Mouse (Mus musculus) MN1 (cell line): ENCODE measurements around the gene Rara.
A peak's percentile ranks its signal among the peaks of the same experiment; 100 is the strongest.
"Not testable (repeated sequence)": the region's sequence is repeated elsewhere in the genome, so short reads cannot be mapped to it uniquely, and the experiment has no call there.

Source experiments
- DNase-seq: peaks from one replicate; pipeline ENCODE4 v3.0.0-alpha.2; 2016; ENCODE audit warnings: low spot score

Rara gene

DNA sequence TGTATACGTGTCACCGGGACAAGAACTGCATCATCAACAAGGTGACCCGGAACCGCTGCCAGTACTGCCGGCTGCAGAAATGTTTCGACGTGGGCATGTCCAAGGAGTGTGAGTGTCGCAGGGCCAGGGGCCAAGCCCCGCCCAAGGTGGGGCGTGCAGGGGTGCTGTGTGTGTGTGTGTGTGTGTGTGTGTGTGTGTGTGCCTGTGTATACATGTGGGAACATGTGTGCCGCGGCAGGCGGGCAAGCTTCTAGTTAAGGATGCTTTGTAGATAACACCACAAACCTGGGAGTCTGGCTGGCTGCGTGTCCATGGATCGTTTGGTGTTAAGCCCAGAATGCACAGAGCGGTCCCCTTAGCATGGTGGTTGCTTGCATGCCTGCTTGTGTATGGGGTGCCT is 40.5 kb downstream of the Rara start:
- no peak for DNase-seq

DNA sequence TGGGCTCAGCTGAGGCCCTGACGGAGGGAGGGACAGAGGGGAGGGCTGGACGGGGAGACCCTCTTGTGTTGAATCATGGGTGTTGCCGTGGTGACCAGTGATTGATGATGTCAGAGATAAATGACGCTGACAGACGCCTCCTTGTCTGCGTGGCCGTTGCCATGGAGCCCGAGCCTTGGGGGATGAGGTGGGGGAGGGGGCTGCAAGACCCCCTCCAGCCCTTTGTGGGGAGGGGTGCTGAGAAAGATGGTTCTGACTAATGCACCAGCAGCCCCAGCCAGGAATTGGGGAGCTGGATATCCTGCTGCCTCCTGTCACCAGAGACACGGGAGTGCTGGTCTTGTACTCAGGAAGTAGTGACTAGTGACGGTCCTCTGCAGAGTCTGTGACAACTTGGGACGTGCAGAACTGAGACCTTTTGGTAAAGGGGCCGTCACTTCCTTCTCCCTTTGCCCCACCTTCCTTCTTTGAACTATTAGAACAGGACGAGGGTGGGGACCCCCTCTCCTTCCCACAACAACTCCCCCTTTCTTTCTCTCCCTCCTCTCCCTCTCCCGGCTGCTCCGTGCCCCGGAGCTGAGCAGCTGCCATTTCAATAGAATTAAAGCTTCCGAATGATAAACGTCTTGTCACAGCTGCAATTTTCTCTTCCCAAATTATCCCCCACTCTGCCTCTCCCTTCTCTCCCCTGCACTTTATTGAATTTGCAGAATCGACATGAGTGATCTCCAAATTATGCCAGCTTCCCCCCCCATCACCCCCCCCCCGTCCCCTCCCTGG is 41.3 kb downstream of the Rara start:
- DNase-seq = peak; percentile 49

DNA sequence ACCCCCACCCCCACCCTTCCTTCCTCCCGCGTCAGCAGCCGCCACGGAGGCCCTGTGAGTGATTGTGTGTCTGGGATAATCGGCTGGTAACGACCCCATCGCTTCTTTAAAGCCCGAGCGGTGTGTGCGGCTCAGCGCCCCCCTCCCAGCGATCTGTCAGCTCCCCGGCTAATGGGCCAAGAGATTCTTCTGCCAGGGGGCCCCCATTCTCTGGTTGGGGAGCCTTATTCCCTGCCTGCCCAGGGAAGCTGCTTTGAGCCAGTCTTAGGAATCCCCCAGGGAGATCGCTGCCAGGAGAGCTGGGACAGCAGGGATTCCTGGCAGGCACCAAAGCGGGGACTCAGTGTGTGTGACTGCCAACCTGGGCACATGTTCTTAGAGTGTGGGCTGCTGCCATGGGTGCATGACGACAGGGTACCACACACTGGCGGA is 41.9 kb downstream of the Rara start:
- DNase-seq = peak; percentile 82

DNA sequence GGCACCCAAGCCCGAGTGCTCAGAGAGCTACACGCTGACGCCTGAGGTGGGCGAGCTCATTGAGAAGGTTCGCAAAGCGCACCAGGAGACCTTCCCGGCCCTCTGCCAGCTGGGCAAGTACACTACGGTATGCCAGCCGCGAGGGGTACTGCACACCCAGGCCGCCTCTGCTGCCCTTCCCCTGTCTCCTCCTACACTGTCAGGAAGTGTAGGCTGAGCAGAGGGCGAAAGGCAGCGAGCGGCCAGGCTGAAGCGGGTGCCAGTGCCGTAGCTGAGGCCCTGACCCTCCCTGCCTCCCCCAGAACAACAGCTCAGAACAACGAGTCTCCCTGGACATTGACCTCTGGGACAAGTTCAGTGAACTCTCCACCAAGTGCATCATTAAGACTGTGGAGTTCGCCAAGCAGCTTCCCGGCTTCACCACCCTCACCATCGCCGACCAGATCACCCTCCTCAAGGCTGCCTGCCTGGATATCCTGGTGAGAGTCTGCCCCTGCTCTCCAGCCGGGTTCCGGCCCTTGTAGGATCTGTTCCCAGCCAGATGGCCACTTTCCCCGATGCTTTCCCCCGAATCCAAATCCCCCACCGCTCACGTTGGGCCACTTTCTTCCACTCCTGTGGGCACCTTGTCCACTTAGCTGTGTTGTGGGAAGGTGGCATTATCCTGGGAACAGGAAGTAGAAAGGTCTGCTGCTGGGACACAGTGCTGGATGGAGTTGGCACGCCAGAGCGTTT is 42.7 kb downstream of the Rara start:
- peak; percentile 67 for DNase-seq

DNA sequence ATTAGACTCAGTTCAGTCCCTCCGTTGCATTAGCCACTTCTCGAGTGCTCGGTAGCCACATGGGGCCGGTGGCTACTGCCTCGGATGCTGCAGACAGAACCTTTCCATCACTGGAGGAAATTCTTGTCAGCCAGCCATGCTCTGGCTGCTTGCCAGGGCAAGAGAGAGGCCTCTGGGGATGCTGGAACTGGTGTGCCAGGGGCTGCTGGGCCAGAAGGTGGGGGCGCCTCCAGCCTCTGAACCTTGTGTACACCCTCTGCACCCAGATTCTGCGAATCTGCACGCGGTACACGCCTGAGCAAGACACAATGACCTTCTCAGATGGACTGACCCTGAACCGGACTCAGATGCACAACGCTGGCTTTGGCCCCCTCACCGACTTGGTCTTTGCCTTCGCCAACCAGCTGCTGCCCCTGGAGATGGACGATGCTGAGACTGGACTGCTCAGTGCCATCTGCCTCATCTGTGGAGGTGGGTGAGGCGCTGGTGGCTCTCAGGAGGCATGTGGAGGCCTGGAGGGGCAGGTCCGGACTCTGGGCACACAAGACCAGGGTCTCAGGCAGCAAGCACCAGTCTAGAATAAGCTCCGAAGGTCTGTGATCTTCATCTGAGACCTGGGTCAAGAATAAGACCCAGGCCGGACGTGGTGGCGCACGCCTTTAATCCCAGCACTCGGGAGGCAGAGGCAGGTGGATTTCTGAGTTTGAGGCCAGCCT is 43.9 kb downstream of the Rara start:
- DNase-seq = peak; percentile 78

DNA sequence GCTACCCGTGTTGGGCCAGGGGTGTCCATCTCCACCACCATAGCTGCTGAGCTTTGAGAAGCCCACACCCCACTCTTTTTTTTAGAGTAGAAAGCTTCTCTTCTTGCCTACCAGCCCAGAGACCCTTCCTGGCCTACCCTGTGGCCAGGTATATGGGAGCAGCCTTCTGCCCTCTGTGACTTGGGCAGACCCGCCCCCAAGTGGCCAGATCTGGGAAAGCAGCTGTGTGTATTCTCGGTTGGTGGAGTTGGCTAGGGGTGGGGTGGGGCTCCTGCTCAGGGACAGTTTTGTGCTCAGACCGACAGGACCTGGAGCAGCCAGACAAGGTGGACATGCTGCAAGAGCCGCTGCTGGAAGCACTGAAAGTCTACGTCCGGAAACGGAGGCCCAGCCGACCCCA is 44.6 kb downstream of the Rara start:
- DNase-seq = peak; percentile 86

DNA sequence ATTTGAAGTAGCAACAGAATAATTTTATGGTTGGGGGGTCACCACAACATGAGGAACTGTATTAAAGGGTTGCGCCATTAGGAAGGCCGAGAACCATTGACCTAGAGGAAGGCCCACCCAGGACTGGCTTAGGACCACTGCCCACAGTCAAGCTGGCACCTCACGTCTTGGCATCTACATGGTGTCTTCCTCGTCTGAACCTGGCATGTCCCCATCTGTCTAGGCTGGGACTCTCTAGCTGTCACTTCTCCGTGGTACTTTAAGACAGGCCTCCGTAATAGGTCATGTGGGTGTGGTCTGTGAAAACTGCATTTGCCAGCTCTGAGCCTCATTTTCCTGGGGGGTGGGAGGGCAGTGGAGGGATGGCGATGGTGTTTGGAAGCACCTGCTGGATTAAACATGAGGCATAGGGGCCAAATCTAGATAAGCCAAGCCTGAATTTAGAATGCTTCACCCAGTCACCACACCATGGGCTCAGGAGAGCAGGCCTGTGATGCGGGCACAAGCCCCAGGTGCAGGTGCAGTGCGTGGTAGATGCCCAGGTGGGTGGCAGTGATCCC is 45.3 kb downstream of the Rara start:
- no peak for DNase-seq

DNA sequence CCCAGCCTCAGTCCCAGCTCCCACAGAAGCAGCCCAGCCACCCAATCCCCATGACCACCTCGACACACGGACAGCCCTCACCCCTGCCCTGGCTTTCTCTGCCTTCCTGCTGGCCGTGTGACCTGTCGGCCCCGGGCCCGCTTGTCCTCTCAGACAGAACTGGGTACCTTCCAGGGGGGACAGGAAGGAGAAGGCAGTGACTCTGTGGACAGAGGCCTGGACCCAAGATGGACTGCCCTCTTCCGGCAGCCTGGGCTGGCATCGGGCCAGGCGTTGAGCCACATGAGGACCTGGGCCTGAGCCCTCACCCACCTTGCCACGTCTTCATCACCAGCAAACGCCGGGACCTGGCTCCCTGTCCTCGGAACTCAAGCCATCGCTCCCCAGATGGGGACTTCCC is 46.0 kb downstream of the Rara start:
- peak; percentile 72 for DNase-seq

DNA sequence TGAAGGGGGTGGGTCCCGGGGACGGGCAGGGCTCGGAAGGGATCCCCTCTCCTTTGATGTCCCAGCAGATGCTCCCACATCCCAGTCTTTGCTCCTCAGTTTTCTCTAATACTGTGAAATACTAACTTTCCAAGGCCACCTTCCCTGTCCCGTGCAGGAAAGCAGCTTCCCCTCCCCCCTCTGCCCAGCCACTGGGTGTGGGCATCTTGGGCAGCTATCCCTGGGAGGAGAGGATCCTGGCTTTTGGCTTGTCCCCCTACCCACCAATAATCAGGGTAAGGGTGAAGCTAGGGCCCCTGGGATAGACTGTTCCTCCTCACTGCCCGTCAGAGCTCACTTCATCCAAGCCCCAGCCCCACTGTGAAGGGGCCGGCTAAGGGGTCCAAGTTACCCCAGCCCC is 46.6 kb downstream of the Rara start:
- no peak for DNase-seq

DNA sequence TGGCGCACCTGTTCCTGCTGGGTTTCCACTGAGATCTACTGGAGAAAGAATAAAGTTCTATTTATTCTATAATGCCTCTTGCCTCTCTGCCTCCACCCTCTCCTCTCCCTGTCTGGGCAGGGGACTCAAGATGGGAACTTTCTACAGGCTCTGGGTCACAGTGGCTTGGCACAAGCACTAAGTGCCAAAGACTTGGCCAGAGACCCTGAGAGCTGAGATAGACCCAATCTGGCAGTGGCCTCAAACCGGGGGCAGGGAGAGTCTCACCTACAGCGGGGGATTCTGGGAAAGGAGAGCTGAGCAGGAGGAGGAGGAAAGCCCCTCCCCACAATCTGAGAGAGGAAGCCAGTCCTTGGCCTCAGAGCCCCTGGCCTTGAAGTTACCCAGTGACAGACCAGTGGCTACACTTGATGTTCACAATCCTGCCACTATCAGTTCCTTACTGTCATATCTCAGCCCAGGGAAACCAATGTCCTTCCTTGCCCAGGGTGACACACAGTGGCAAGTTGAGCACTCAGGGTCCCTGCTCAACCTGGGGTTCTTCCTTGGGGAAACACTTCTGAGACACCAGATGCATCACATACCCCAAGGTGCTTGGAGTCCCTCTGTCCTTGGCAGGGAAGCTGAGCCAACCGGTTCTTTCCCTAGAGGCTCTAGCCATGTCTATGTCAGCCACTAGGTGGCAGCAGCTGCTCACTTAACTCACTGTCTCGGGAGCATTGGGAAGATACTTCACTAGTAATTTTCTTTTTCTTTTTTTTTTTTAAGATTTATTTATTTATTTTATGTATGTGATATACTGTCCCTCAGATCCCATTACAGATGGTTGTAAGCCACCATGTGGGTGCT is 47.5 kb downstream of the Rara start:
- DNase-seq = peak; percentile 83

DNA sequence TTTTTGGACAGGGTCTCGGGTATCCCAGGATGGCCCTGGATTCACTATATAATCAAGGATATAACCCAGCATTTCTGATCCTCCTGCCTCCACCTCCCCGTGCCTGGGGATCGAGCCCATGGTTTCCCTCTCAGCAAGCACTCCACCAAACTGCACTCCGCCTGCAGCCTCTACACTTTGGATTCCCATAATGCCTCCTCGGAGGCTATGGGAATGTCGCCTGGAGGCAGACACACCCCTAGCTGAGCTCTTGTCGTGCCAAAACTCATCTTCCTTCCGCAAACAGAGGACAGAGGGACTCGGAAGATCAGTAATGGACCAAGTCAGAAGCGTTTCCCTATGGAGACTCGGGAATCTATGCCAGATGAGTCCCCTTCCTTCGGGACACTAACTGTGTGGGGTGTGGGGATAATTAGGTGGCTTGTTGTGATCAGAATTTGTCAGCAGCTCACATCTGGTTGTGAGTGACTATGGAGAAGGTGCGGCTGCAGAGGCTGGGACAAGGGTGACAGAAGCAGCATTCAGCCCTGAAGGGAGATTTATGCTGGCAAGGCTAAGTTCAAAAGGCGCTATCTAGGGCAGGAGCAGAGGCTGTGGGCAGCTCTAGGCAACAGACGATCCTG is 51.0 kb downstream of the Rara start:
- DNase-seq = no peak

DNA sequence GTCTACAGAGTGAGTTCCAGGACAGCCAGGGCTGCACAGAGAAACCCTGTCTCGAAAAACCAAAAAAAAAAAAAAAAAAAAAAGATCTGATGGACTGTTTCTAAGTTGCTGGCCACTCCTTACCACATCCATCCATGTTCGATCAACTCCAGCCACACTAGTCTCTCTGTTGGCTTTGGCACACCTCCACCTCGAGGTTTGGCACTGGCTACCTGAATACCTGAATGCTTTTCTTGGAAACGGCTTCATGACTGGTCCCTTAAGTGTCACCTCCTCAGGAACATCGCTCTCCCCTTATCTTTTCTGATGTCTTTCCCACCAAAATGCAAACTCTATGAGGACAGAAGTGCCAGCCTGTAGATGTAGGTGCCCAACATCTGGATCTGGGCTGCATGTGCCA is 51.7 kb downstream of the Rara start:
- no peak for DNase-seq

DNA sequence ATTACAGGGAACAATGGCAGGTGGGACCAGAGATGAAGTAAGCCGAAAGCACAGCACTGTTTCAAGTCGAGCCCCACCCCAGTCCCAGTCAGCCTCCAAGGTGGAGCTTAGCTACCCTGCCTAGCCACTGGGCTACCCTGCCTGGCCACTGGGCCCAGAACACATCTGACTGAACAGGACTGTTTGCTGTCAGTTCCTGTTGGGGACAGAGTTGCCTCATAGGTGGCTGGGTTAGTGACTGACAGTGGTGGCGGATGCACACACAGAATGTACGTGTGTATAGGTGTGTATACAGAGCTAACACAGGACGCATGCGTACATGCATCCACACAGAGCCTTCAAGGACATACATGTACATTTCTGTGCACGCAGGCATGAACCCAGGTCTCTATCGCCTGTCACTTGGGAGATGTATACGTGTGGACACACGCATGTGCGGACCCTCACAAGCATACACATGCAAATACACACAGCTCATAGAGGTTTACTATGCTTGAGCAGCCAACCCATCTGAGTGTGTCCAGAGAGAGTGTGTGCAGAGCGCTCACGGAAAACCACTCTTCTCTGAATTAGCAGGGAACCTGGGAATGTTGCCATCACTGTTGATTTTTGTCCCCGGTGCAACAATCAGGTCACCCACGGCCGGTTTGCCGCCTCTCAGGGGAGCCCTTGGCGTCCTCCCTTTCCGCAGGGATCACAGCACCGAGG is 53.8 kb downstream of the Rara start:
- DNase-seq = no peak

DNA sequence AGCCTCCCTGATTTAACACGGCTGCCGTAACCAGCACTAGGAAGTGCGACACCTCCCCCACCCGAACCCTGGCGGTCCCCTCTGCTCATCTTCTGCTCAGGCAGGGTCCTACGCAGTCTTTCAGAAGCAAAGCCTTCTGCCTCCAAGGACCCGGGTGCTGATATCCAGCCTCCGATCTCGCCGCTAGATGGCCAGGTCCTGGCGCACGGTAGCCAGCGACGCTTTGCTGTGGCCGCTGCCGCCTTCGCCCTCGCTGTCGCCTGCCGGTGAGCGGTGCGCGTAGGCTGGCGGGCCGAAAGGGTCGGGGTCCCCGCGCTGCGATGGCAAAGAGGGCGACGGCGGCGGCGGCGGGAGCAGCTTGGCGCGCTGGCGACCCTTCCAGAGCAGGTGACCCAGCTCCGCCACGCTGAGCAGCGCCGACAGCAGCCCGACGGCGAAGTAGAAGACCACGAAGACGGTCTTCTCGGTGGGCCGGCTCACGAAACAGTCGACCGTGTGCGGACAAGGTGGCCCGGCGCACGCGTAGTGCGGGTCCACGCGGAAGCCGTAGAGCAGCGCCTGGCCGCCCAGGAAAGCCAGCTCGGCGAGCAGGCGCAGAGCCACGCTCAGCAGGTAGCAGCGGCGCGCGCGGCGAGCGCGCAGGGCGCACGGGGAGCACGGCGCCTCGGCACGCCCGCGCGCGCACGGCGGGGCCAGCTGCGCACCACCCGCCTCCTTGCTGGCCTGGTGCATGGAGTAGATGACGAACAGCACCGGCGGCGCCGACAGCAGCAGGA is 54.6 kb downstream of the Rara start:
- DNase-seq = peak; percentile 86

DNA sequence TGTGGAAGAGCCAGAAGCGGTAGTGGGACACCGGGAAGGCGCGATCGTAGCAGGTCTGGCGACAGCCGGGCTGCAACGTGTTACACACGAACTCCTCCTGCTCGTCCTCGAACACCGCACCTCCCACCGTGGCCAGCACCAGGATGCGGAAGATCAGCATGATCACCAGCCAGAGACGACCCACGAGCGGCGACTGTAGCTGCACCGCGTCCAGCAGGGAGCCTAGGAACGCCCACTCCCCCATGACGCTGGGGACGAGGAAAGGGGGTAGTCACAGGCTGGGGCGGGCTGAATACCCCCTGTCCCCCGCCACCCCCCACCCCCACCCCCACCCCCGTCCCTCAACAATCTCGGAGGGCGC is 55.1 kb downstream of the Rara start, which contains the start of gene Gjd3:
Gene Gjd3, minus strand, starts transcription at position 244 of the 361 bp plus-strand sequence.
- no peak for DNase-seq

DNA sequence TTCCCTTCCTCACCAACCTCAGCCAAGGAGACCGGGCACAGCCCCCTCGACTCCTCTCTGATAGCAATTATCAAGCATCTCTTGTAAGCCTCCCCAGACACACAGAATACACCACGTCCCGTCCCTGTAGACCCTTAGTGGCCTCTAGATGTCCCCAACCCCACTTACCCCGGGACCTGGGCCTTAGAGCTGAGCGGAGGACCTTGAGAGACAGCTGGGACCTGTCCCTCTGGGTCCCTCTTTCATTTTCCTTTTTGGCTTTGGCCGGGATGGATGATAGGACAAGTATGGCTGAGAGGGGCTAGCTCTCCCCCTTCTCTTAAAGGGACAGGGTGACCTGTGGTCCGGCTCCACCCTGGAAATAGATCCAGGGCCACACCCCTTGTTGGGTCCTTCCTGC is 55.9 kb downstream of the Rara start:
- no peak for DNase-seq

DNA sequence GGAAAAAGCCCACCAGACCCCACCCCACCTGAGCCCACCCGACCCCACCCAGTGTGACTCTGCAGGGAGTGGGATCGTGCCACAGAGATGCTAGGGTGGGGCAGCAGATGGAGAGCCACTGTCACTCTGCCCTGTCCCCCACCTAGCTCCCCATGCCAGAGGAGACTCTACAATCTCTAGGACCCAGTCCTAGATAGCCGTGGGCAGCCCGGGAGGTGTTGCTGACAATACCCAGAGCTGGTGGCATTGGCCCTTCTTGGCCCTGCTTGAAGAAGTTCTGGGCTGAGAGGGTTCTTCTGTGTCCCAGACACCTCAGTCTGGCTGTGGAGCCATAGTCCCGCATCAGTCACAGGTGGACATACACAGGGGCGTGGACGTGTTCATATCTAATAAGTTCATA is 57.9 kb downstream of the Rara start:
- DNase-seq = no peak

DNA sequence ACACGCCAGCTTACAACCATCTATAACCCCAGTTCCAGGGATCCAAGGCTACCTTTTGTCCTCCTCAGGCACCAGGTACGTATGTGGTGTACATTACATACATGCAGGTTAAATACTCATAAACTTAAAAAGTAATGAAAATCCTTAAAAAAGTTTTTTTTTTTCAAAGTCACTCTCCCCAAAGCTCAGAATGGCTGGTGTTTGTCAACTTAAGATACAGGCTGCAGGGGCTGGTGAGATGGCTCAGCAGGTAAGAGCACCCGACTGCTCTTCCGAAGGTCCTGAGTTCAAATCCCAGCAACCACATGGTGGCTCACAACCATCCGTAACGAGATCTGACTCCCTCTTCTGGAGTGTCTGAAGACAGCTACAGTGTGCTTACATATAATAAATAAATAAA is 60.6 kb downstream of the Rara start:
- DNase-seq = not testable (repeated sequence)

DNA sequence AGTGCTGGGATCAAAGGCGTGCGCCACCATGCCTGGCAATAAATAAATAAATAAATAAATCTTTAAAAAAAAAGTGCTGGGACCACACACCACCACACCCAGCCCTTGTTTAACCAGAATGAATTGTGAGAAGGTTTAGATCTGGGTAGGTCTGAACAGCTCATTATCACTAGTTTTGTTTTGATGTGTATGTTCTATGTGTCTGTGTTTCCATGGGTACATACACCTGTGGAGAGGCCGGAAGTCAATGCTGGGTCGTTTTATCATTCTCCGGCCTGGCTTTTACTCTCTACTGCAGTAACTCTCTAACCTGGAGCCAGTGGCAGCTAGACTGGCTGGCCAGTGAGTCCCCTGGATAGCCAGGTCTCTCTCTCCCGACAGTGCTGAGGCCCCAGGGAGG is 63.2 kb downstream of the Rara start:
- no peak for DNase-seq

DNA sequence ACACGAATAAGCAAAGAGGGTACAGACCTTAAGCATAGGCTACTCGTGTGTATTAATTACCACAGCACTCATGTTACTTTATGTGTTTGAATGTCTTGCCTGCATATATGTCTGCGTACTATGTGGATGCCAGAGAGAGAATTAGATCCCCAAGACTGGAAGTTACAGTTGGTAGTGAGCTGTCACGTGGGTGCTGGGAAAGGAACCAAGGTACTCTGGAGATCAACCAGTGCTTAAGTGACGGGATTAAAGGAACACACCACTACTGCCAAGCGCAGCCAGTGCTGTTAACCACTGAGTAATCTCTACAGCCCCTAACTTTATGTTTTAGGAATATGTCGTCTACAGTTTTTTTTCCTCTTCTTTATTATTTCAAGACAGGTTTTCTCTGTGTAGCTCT is 68.4 kb downstream of the Rara start:
- DNase-seq = no peak
